Mouse (Mus musculus): ENCODE data around the gene Hmcn2. TPM values are rescaled to one million over a fixed set of nuclear protein-coding genes. Genes with fewer than 3 reads are reported as not detected.

Gene Hmcn2
- total and polyA plus RNA-seq, 3 experiments: 1.0 to 5.7 (median 2.1) TPM

DNA sequence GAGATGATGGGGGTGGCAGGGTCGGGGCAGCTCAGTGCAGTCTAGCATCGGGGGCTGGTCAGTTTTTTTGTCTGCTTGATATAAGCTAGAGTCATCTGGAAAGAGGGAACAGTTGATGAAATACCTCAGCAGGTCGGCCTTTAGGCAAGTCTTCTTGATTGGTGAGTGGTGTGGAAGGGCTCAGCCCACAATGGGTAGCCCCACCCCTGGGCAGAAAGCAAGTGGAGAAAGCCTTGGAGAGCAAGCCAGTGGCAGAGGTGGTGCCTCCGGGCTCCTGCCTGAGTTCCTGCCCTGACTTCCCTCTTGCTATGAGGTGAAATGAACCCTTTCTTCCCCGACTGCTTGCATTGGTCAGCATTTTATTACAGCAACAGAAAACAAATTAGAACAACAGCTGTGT, 45.6 kb upstream of the Hmcn2 start:
- Histone ChIP-seq H3K27me3 (replicated peaks) (peaks cover 88% of the 10 kb centered on the region), H3K9me3 (replicated peaks; ENCODE audit: low read length) (peaks cover 7% of the 10 kb centered on the region), H3K4me1 (ENCODE audit: control insufficient read depth in 1 of 2, insufficient read depth in 2 of 2) (peaks cover 0 to 3% of the 10 kb centered on the region in 2 experiments; a peak in 1 of 4 replicates), H3K36me3 (replicated peaks in 1 of 2; ENCODE audit: control insufficient read depth in 1 of 2, insufficient read depth in 1 of 2, low read length in 1 of 2) (no peaks in the 10 kb centered on the region), H3K27ac (ENCODE audit: insufficient read depth, low read depth) (no peak overlapping the region), H3K9ac (ENCODE audit: insufficient read depth, low read depth) (no peak overlapping the region), H3K4me2 (ENCODE audit: insufficient read depth, low read depth, poor library complexity, severe bottlenecking) (no peak overlapping the region), H3K4me3 (replicated peaks in 1 of 3; ENCODE audit: low read depth in 2 of 3, low read length in 2 of 3, poor library complexity in 1 of 3) (no peak overlapping the region), H3K79me2 (replicated peaks; ENCODE audit: control insufficient read depth, extremely low read depth, insufficient read depth, poor library complexity, severe bottlenecking) (no peaks in the 10 kb centered on the region)
- dilution Hi-C loops (cut with MboI; ENCODE audit: extremely low pct_ligation_motif_present, extremely low pct_unique_long_range_greater_than_20kb, low sequenced_read_pairs) (no loop called here), in situ Hi-C loops (cut with MboI; ENCODE audit: low pct_ligation_motif_present, low pct_unique_long_range_greater_than_20kb, low sequenced_read_pairs) (no loop called here)
- DNase-seq (ENCODE audit: extremely low read depth): no peak
- TF ChIP-seq ETS1 (conservative IDR thresholded peaks at IDR 0.05; ENCODE audit: low read depth, low read length) (no peak), TBP (conservative IDR thresholded peaks at IDR 0.05; ENCODE audit: low read depth, low read length) (no peak), E2F4 (IDR thresholded peaks at IDR 0.05; ENCODE audit: insufficient replicate concordance, low read depth, low read length) (no peak), IRF4 (IDR thresholded peaks at IDR 0.05; ENCODE audit: low read depth, low read length) (no peak), MAZ (IDR thresholded peaks at IDR 0.05; ENCODE audit: low read depth, low read length) (no peak), CHD1 (IDR thresholded peaks at IDR 0.05; ENCODE audit: low read depth, low read length) (no peak), POLR2A (IDR thresholded peaks at IDR 0.05; ENCODE audit: low read depth, low read length) (no peak), RAD21 (IDR thresholded peaks at IDR 0.05; ENCODE audit: low read depth, low read length) (no peak), ZC3H11A (IDR thresholded peaks at IDR 0.05; ENCODE audit: low read depth, low read length) (no peak), ZMIZ1 (IDR thresholded peaks at IDR 0.05; ENCODE audit: low read depth, low read length) (no peak), CTCF (conservative IDR thresholded peaks at IDR 0.05 in 1 of 2, IDR thresholded peaks at IDR 0.05 in 1 of 2; ENCODE audit: low read depth in 2 of 2, low read length in 2 of 2) (no peak), MAX (IDR thresholded peaks at IDR 0.05; ENCODE audit: low read length) (no peak)

GRCm38 (mm10) chr2:31269188-31269587, 45.0 kb upstream of the Hmcn2 start:
- Histone ChIP-seq H3K9ac (ENCODE audit: insufficient read depth, low read depth) (no peak overlapping the region), H3K27me3 (replicated peaks) (peaks cover 88% of the 10 kb centered on the region), H3K4me3 (replicated peaks in 1 of 3; ENCODE audit: low read depth in 2 of 3, low read length in 2 of 3, poor library complexity in 1 of 3) (no peak overlapping the region), H3K27ac (ENCODE audit: insufficient read depth, low read depth) (no peak overlapping the region), H3K4me2 (ENCODE audit: insufficient read depth, low read depth, poor library complexity, severe bottlenecking) (no peak overlapping the region), H3K4me1 (ENCODE audit: control insufficient read depth in 1 of 2, insufficient read depth in 2 of 2) (peaks cover 0 to 3% of the 10 kb centered on the region in 2 experiments; a peak in 1 of 4 replicates), H3K79me2 (replicated peaks; ENCODE audit: control insufficient read depth, extremely low read depth, insufficient read depth, poor library complexity, severe bottlenecking) (no peaks in the 10 kb centered on the region), H3K9me3 (replicated peaks; ENCODE audit: low read length) (peaks cover 7% of the 10 kb centered on the region), H3K36me3 (replicated peaks in 1 of 2; ENCODE audit: control insufficient read depth in 1 of 2, insufficient read depth in 1 of 2, low read length in 1 of 2) (no peaks in the 10 kb centered on the region)
- dilution Hi-C loops (cut with MboI; ENCODE audit: extremely low pct_ligation_motif_present, extremely low pct_unique_long_range_greater_than_20kb, low sequenced_read_pairs) (no loop called here), in situ Hi-C loops (cut with MboI; ENCODE audit: low pct_ligation_motif_present, low pct_unique_long_range_greater_than_20kb, low sequenced_read_pairs) (no loop called here)
- DNase-seq (ENCODE audit: extremely low read depth): no peak
- TF ChIP-seq EP300 (IDR thresholded peaks at IDR 0.05; ENCODE audit: low read length) (no peak), SMC3 (IDR thresholded peaks at IDR 0.05; ENCODE audit: low read depth, low read length) (no peak), RCOR1 (conservative IDR thresholded peaks at IDR 0.05; ENCODE audit: low read depth, low read length) (no peak), MAFK (IDR thresholded peaks at IDR 0.05; ENCODE audit: insufficient replicate concordance, low read length) (no peak), MYC (IDR thresholded peaks at IDR 0.05; ENCODE audit: low read depth, low read length) (no peak), USF2 (conservative IDR thresholded peaks at IDR 0.05; ENCODE audit: low read depth, low read length) (no peak), NRF1 (IDR thresholded peaks at IDR 0.05; ENCODE audit: low read depth, low read length) (no peak), CHD1 (IDR thresholded peaks at IDR 0.05; ENCODE audit: low read depth, low read length) (no peak), MAZ (IDR thresholded peaks at IDR 0.05; ENCODE audit: low read depth, low read length) (no peak), MEF2A (IDR thresholded peaks at IDR 0.05; ENCODE audit: borderline replicate concordance, low read depth, low read length) (no peak), E2F4 (IDR thresholded peaks at IDR 0.05; ENCODE audit: insufficient replicate concordance, low read depth, low read length) (no peak), JUND (conservative IDR thresholded peaks at IDR 0.05; ENCODE audit: low read depth, low read length) (no peak), GABPA (IDR thresholded peaks at IDR 0.05; ENCODE audit: insufficient replicate concordance, low read depth, low read length) (no peak), BHLHE40 (IDR thresholded peaks at IDR 0.05; ENCODE audit: low read depth, low read length) (no peak)
